Mouse (Mus musculus) embryonic fibroblast, embryonic 13.5 days (primary cell): ENCODE data around the gene Asb11.

Experiments
- CTCF ChIP-seq: IDR thresholded peaks from 2 replicates; pipeline ENCODE4 v1.5.1; 2011; ENCODE audit warnings: mild to moderate bottlenecking, control low read depth, low read length, moderate library complexity, borderline replicate concordance; ENCODE audit not compliant: insufficient read depth
- POLR2A ChIP-seq: IDR thresholded peaks from 2 replicates; pipeline ENCODE4 v1.6.1; 2011; ENCODE audit warnings: low read depth, mild to moderate bottlenecking, control low read depth, low read length, moderate library complexity

DNA sequence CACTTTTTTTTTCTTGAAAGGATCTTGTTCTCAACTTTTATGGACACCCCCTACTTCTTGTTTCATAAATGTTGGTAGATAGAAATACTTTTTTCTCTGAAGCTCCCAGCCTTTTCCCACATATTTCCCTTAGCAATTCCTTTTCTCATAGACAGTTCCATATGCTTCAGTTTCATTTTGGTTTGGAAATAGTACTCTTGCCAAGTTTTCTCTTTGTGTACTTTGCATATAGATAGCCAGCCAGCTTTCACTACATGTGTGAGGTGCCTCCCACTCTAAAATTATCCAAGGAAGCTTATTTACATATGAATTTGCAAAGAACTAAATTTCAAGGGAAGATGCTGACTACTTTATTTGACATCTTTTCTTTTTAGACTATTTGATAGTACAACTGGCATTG, 18.8 kb upstream of the Asb11 start:
- TF ChIP-seq POLR2A (no peak), CTCF (no peak)
